Mouse (Mus musculus): ENCODE measurements around the gene Olfr812.
"Not testable (repeated sequence)": the region's sequence is repeated elsewhere in the genome, so short reads cannot be mapped to it uniquely, and the experiment has no call there.

The Olfr812 gene

GRCm38 (mm10) chr10:129845994-129846393 lies at the start of gene Olfr812:
TSS of gene Olfr812 (minus strand) at chr10:129846094.
- DNase-seq (ENCODE audit: extremely low spot score), result no peak

- DNase-seq (ENCODE audit: extremely low spot score), result no peak
Observed at GRCm38 (mm10) chr10:129885934-129886333, 40.0 kb upstream of the Olfr812 start.

- not testable (repeated sequence) for DNase-seq (ENCODE audit: extremely low spot score)
Observed at GRCm38 (mm10) chr10:129885496-129885895, 39.6 kb upstream of the Olfr812 start.

GRCm38 (mm10) chr10:129879751-129880150 lies 33.9 kb upstream of the Olfr812 start, which contains the start of gene Olfr814:
TSS of gene Olfr814 (minus strand) at chr10:129879851.
- DNase-seq (ENCODE audit: extremely low spot score), result not testable (repeated sequence)

- DNase-seq (ENCODE audit: extremely low spot score), result no peak
Observed at GRCm38 (mm10) chr10:129855067-129855466, 9.2 kb upstream of the Olfr812 start, which contains the start of gene Olfr813. TSS of gene Olfr813 (plus strand) at chr10:129855367.

GRCm38 (mm10) chr10:129847343-129847742 lies 1.4 kb upstream of the Olfr812 start:
- no peak for DNase-seq (ENCODE audit: extremely low spot score)

- no peak for DNase-seq (ENCODE audit: extremely low spot score)
Observed at GRCm38 (mm10) chr10:129804296-129804695, 41.6 kb downstream of the Olfr812 start, which contains the start of gene Olfr811. TSS of gene Olfr811 (minus strand) at chr10:129804396.

GRCm38 (mm10) chr10:129794817-129795216 lies 51.1 kb downstream of the Olfr812 start, which contains the start of gene Olfr810:
TSS of gene Olfr810 (minus strand) at chr10:129794917.
- no peak for DNase-seq (ENCODE audit: extremely low spot score)

Measured in embryo, embryonic 9.5 days (tissue).